8 mouse cellular contexts compared by ENCODE assay signal in the genomic region with DNA sequence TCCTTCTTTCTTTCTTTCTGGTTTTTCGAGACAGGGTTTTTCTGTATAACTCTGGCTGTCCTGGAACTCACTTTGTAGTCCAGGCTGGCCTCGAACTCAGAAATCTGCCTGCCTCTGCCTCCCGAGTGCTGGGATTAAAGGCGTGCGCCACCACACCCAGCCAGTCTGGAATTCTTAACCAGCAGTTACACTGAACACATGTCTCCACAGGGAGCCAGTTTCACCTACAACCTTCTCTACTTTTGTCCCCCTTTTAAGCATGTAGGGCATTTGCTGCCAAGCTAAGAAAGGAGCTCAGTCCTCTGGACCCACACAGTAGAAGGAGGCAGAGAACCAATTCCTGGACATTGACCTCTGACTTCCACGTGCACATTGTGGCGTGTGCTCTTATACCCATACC. TPM values are rescaled to one million over a fixed set of nuclear protein-coding genes. Genes with fewer than 3 reads are reported as not detected.
DNase-seq lines count a peak whose midpoint lies in the region; ATAC-seq and TF ChIP-seq lines count a peak whose summit lies in the region.
"Not testable (repeated sequence)": the region's sequence is repeated elsewhere in the genome, so short reads cannot be mapped to it uniquely, and the experiment has no call there.

No protein-coding gene starts in this region.

- not testable (repeated sequence) for H3K9me3 ChIP-seq in heart, embryonic 11.5 days (replicated peaks; ENCODE audit: control insufficient read depth, low read length); intestine, postnatal 0 days (ENCODE audit: control insufficient read depth); liver, embryonic 13.5 days (replicated peaks); liver, embryonic 16.5 days (replicated peaks; ENCODE audit: control insufficient read depth, low read length); megakaryocyte, embryonic 14.5 days

- not testable (repeated sequence) for H3K27me3 ChIP-seq in heart, embryonic 11.5 days (ENCODE audit: control insufficient read depth, insufficient read depth, low read length); intestine, postnatal 0 days (replicated peaks; ENCODE audit: control insufficient read depth, insufficient read depth, low read length); liver, embryonic 13.5 days; liver, embryonic 16.5 days (ENCODE audit: control insufficient read depth, insufficient read depth, low read depth, low read length); megakaryocyte, embryonic 14.5 days (replicated peaks)

- peak; percentile 30 for DNase-seq in ES-CJ7 (ENCODE audit: low read depth, low spot score)
- peak; percentile 58 for DNase-seq in ZHBTc4 (ENCODE audit: low read depth, low spot score)
- not testable (repeated sequence) for DNase-seq in liver, embryonic 13.5 days

- not testable (repeated sequence) for H3K4me1 ChIP-seq in brown adipose tissue, adult 24 weeks (ENCODE audit: control insufficient read depth, insufficient read depth, insufficient read length, low read length); intestine, postnatal 0 days (replicated peaks; ENCODE audit: control insufficient read depth, insufficient read depth, low read length)
- H3K4me1 ChIP-seq in heart, embryonic 11.5 days (ENCODE audit: control insufficient read depth, insufficient read depth, low read length), result peaks cover 23% of the 10 kb centered on the region
- peaks cover 63% of the 10 kb centered on the region for H3K4me1 ChIP-seq in liver, embryonic 13.5 days (replicated peaks)
- H3K4me1 ChIP-seq in liver, embryonic 16.5 days (ENCODE audit: control insufficient read depth, low read depth, low read length), result peaks cover 56% of the 10 kb centered on the region
- H3K4me1 ChIP-seq in megakaryocyte, embryonic 14.5 days, result peaks cover 80% of the 10 kb centered on the region

- H3K4me3 ChIP-seq in brown adipose tissue, adult 24 weeks (ENCODE audit: insufficient read depth, low read depth, low read length); heart, embryonic 11.5 days (ENCODE audit: low read depth, low read length); intestine, postnatal 0 days (ENCODE audit: low read depth, low read length); liver, embryonic 16.5 days (ENCODE audit: low read depth, low read length): not testable (repeated sequence)
- peak overlapping the region; percentile 56; the same call in 1 of the 2 replicates for H3K4me3 ChIP-seq in liver, embryonic 13.5 days (replicated peaks)
- peak overlapping the region; percentile 53 for H3K4me3 ChIP-seq in megakaryocyte, embryonic 14.5 days (replicated peaks)

- H3K27ac ChIP-seq in brown adipose tissue, adult 24 weeks (replicated peaks; ENCODE audit: low read depth, low read length), result peak overlapping the region; percentile 71; the same call in 1 of the 2 replicates
- 0 out of 2 replicates have a peak overlapping the region, but pooled peaks have one; percentile 13 for H3K27ac ChIP-seq in heart, embryonic 11.5 days (ENCODE audit: low read depth, low read length)
- H3K27ac ChIP-seq in intestine, postnatal 0 days (ENCODE audit: low read depth, low read length), result not testable (repeated sequence)
- peak overlapping the region; percentile 97 for H3K27ac ChIP-seq in liver, embryonic 13.5 days
- peak overlapping the region; percentile 96 for H3K27ac ChIP-seq in liver, embryonic 16.5 days (ENCODE audit: low read length)

- not testable (repeated sequence) for H3K9ac ChIP-seq in heart, embryonic 11.5 days (ENCODE audit: low read depth, low read length); intestine, postnatal 0 days (ENCODE audit: low read depth, low read length); liver, embryonic 16.5 days (ENCODE audit: low read depth, low read length)
- H3K9ac ChIP-seq in liver, embryonic 13.5 days, result peak overlapping the region; percentile 66

- ATAC-seq in heart, embryonic 11.5 days (replicated peaks; ENCODE audit: insufficient number of reproducible peaks, low FRiP score, low TSS enrichment); liver, embryonic 13.5 days (ENCODE audit: low read depth); liver, embryonic 16.5 days (ENCODE audit: low read depth): not testable (repeated sequence)
- peak; percentile 19; the same call in 1 of the 2 replicates for ATAC-seq in intestine, postnatal 0 days

- TF ChIP-seq CTCF in intestine, postnatal 0 days (IDR thresholded peaks at IDR 0.05; ENCODE audit: low read depth), result not testable (repeated sequence)

- H3K4me2 ChIP-seq in heart, embryonic 11.5 days; intestine, postnatal 0 days (replicated peaks; ENCODE audit: low read depth): not testable (repeated sequence)
- H3K4me2 ChIP-seq in liver, embryonic 13.5 days, result peak overlapping the region; percentile 68
- H3K4me2 ChIP-seq in liver, embryonic 16.5 days (ENCODE audit: low read depth, low read length), result peak overlapping the region; percentile 53

- 91% methylated on average over 7 of the region's 7 CpGs for WGBS in heart, embryonic 11.5 days (ENCODE audit: insufficient replicate concordance)
- WGBS in intestine, postnatal 0 days, result 82% methylated on average over 7 of the region's 7 CpGs
- 74% methylated on average over 7 of the region's 7 CpGs for WGBS in liver, embryonic 13.5 days (ENCODE audit: insufficient replicate concordance)
- WGBS in liver, embryonic 16.5 days (ENCODE audit: insufficient replicate concordance), result 71% methylated on average over 7 of the region's 7 CpGs

- not testable (repeated sequence) for H3K36me3 ChIP-seq in heart, embryonic 11.5 days (ENCODE audit: control insufficient read depth, insufficient read depth, low read length); intestine, postnatal 0 days (ENCODE audit: control insufficient read depth, insufficient read depth); liver, embryonic 13.5 days; liver, embryonic 16.5 days (ENCODE audit: control insufficient read depth, insufficient read depth)
- H3K36me3 ChIP-seq in megakaryocyte, embryonic 14.5 days (replicated peaks; ENCODE audit: low read length), result peaks cover 12% of the 10 kb centered on the region

RNA-seq across cellular contexts. Expression of a gene that starts 20.6 kb away (rescaled TPM):
- 2.7 and 3.7 TPM in 2 replicates for polyA plus RNA-seq in brown adipose tissue, adult 24 weeks (2012; ENCODE audit: insufficient read depth, insufficient read length, missing spikeins)
- polyA plus RNA-seq in heart, embryonic 11.5 days (2014; fragmentation: Nextera tagmentation; extraction: Ambion mirVana), result 43.3 and 48.2 TPM in 2 replicates
- 16.7 and 17.8 TPM in 2 replicates for polyA plus RNA-seq in intestine, postnatal 0 days (2015; fragmentation: Nextera tagmentation; extraction: Ambion mirVana)
- 16.1 and 18.0 TPM in 2 replicates for polyA plus RNA-seq in liver, embryonic 13.5 days (2015; fragmentation: Nextera tagmentation; extraction: Ambion mirVana)
- 14.3 and 16.3 TPM in 2 replicates for polyA plus RNA-seq in liver, embryonic 16.5 days (2015; fragmentation: Nextera tagmentation; extraction: Ambion mirVana)
- polyA plus RNA-seq in megakaryocyte, embryonic 14.5 days (2012; ENCODE audit: insufficient read depth, low replicate concordance), result 437 and 1,468 TPM in 2 replicates

RNA-seq across cellular contexts. Expression of a gene that starts 43.0 kb away (rescaled TPM):
- 6.4 and 8.8 TPM in 2 replicates for polyA plus RNA-seq in brown adipose tissue, adult 24 weeks (2012; ENCODE audit: insufficient read depth, insufficient read length, missing spikeins)
- polyA plus RNA-seq in heart, embryonic 11.5 days (2014; fragmentation: Nextera tagmentation; extraction: Ambion mirVana), result 1.1 and 1.4 TPM in 2 replicates
- 4.0 and 4.6 TPM in 2 replicates for polyA plus RNA-seq in intestine, postnatal 0 days (2015; fragmentation: Nextera tagmentation; extraction: Ambion mirVana)
- 4.5 and 4.6 TPM in 2 replicates for polyA plus RNA-seq in liver, embryonic 13.5 days (2015; fragmentation: Nextera tagmentation; extraction: Ambion mirVana)
- 6.4 and 6.7 TPM in 2 replicates for polyA plus RNA-seq in liver, embryonic 16.5 days (2015; fragmentation: Nextera tagmentation; extraction: Ambion mirVana)
- 23.8 and 51.5 TPM in 2 replicates for polyA plus RNA-seq in megakaryocyte, embryonic 14.5 days (2012; ENCODE audit: insufficient read depth, low replicate concordance)

RNA-seq across cellular contexts. Expression of a gene that starts 59.5 kb away (rescaled TPM):
- polyA plus RNA-seq in brown adipose tissue, adult 24 weeks (2012; ENCODE audit: insufficient read depth, insufficient read length, missing spikeins), result 20.5 and 23.1 TPM in 2 replicates
- polyA plus RNA-seq in heart, embryonic 11.5 days (2014; fragmentation: Nextera tagmentation; extraction: Ambion mirVana), result 13.6 and 14.8 TPM in 2 replicates
- polyA plus RNA-seq in intestine, postnatal 0 days (2015; fragmentation: Nextera tagmentation; extraction: Ambion mirVana), result 21.3 and 25.0 TPM in 2 replicates
- polyA plus RNA-seq in liver, embryonic 13.5 days (2015; fragmentation: Nextera tagmentation; extraction: Ambion mirVana), result 18.4 and 18.5 TPM in 2 replicates
- 15.0 and 15.7 TPM in 2 replicates for polyA plus RNA-seq in liver, embryonic 16.5 days (2015; fragmentation: Nextera tagmentation; extraction: Ambion mirVana)
- 77.8 and 102 TPM in 2 replicates for polyA plus RNA-seq in megakaryocyte, embryonic 14.5 days (2012; ENCODE audit: insufficient read depth, low replicate concordance)
